Mouse (Mus musculus): ENCODE measurements around the gene Cybrd1. TPM values are rescaled to one million over a fixed set of nuclear protein-coding genes. Genes with fewer than 3 reads are reported as not detected.

Cybrd1 gene
- 0.93 TPM for polyA plus RNA-seq (2014; fragmentation: Illumina TruSeq; extraction: RNeasy Lipid Tissue Mini Kit (QIAGEN cat#74804); ENCODE audit: low read depth, low replicate concordance)

GRCm38 (mm10) chr2:71117797-71118708 is at the start of gene Cybrd1:
TSS of gene Cybrd1 (plus strand) at chr2:71117923.

Other genes with a start within 250 kb of the Cybrd1 start
- 18.8 TPM for gene Dcaf17, start 62.6 kb upstream of the Cybrd1 start, polyA plus RNA-seq (2014; fragmentation: Illumina TruSeq; extraction: RNeasy Lipid Tissue Mini Kit (QIAGEN cat#74804); ENCODE audit: low read depth, low replicate concordance)
- gene Mettl8, start 62.3 kb upstream of the Cybrd1 start, polyA plus RNA-seq (2014; fragmentation: Illumina TruSeq; extraction: RNeasy Lipid Tissue Mini Kit (QIAGEN cat#74804); ENCODE audit: low read depth, low replicate concordance) = 28.3 TPM
- 255 TPM for gene Dync1i2, start 93.8 kb downstream of the Cybrd1 start, polyA plus RNA-seq (2014; fragmentation: Illumina TruSeq; extraction: RNeasy Lipid Tissue Mini Kit (QIAGEN cat#74804); ENCODE audit: low read depth, low replicate concordance)
- 27.3 TPM for gene Slc25a12, start 249.8 kb downstream of the Cybrd1 start, polyA plus RNA-seq (2014; fragmentation: Illumina TruSeq; extraction: RNeasy Lipid Tissue Mini Kit (QIAGEN cat#74804); ENCODE audit: low read depth, low replicate concordance)